Mouse (Mus musculus) ES-Bruce4 (cell line): ENCODE measurements at regions not wholly inside any gene's neighbourhood (a gene's known extent, or its start where the extent isn't known, plus 50 kb on each side); places are given as distances from the start of the nearest gene placed in this dataset.

Experiments
- H3K27ac ChIP-seq: 2 replicates; pipeline ENCODE4 v1.5.1; 2012; ENCODE audit warnings: low read length, inconsistent platforms; ENCODE audit not compliant: insufficient read depth
- H3K27me3 ChIP-seq: 2 replicates; pipeline ENCODE4 v1.6.1; 2012; ENCODE audit warnings: mild to moderate bottlenecking, low read length, inconsistent platforms; ENCODE audit not compliant: control insufficient read depth, poor library complexity, insufficient read depth, severe bottlenecking
- H3K36me3 ChIP-seq: 2 replicates; pipeline ENCODE4 v1.6.1; 2012; ENCODE audit warnings: inconsistent platforms, mild to moderate bottlenecking, low read length, moderate library complexity; ENCODE audit not compliant: control insufficient read depth, poor library complexity, insufficient read depth, severe bottlenecking
- H3K4me1 ChIP-seq: one replicate; pipeline ENCODE4 v1.8.1; 2011; ENCODE audit warnings: low read length; ENCODE audit not compliant: control insufficient read depth, insufficient read depth
- H3K4me3 ChIP-seq: 2 replicates; pipeline ENCODE4 v1.5.1; 2011; ENCODE audit warnings: low read depth, mild to moderate bottlenecking, low read length
- H3K9ac ChIP-seq: 2 replicates; pipeline ENCODE4 v1.6.1; 2012; ENCODE audit warnings: low read depth, mild to moderate bottlenecking, inconsistent platforms; ENCODE audit not compliant: poor library complexity, severe bottlenecking
- H3K9me3 ChIP-seq: replicated peaks from 2 replicates; pipeline ENCODE4 v1.6.1; 2012; ENCODE audit warnings: mild to moderate bottlenecking, low read length, inconsistent platforms; ENCODE audit not compliant: control insufficient read depth, poor library complexity, insufficient read depth, severe bottlenecking
- CTCF ChIP-seq: IDR thresholded peaks from one replicate; pipeline ENCODE4 v1.8.1; 2011; ENCODE audit warnings: low read depth, low read length
- EP300 ChIP-seq: IDR thresholded peaks from 2 replicates; pipeline ENCODE4 v1.6.1; 2011; ENCODE audit warnings: low read depth, low read length; ENCODE audit not compliant: insufficient read depth
- POLR2A ChIP-seq: IDR thresholded peaks from one replicate; pipeline ENCODE4 v1.8.1; 2011; ENCODE audit warnings: low read length; ENCODE audit not compliant: insufficient read depth

GRCm38 (mm10) chr4:35417866-35418265 is 191.9 kb upstream of the C9orf72 start:
- Histone ChIP-seq H3K27ac (no peak overlapping the region), H3K9me3 (no peaks in the 10 kb centered on the region), H3K27me3 (no peaks in the 10 kb centered on the region), H3K4me3 (no peak overlapping the region), H3K4me1 (no peaks in the 10 kb centered on the region), H3K9ac (no peak overlapping the region), H3K36me3 (no peaks in the 10 kb centered on the region)
- no peak for TF ChIP-seq POLR2A
- peak; percentile 22 for TF ChIP-seq CTCF
- TF ChIP-seq EP300: no peak

GRCm38 (mm10) chr4:35413488-35413887 is 187.5 kb upstream of the C9orf72 start:
- Histone ChIP-seq H3K9ac (no peak overlapping the region), H3K27ac (no peak overlapping the region), H3K4me3 (no peak overlapping the region), H3K4me1 (no peaks in the 10 kb centered on the region), H3K9me3 (no peaks in the 10 kb centered on the region), H3K36me3 (no peaks in the 10 kb centered on the region), H3K27me3 (no peaks in the 10 kb centered on the region)
- TF ChIP-seq POLR2A (no peak), CTCF (no peak)

- H3K9me3 ChIP-seq: no peaks in the 10 kb centered on the region
- no peak overlapping the region for H3K27ac ChIP-seq
- TF ChIP-seq POLR2A (no peak), EP300 (no peak), CTCF (no peak)
These were observed 179.5 kb upstream of the C9orf72 start for GRCm38 (mm10) chr4:35405301-35406006.

GRCm38 (mm10) chr4:35404068-35404467 is 178.1 kb upstream of the C9orf72 start:
- H3K9me3 ChIP-seq: no peaks in the 10 kb centered on the region
- TF ChIP-seq POLR2A: no peak
- TF ChIP-seq CTCF: no peak
- TF ChIP-seq EP300: no peak
- no peak overlapping the region for H3K9ac ChIP-seq
- H3K27ac ChIP-seq: no peak overlapping the region
- no peaks in the 10 kb centered on the region for H3K27me3 ChIP-seq
- H3K36me3 ChIP-seq: no peaks in the 10 kb centered on the region
- no peak overlapping the region for H3K4me3 ChIP-seq
- H3K4me1 ChIP-seq: no peaks in the 10 kb centered on the region

More at GRCm38 (mm10) chr4:35405301-35406006, 179.5 kb upstream of the C9orf72 start:
- H3K9ac ChIP-seq: no peak overlapping the region
- no peaks in the 10 kb centered on the region for H3K4me1 ChIP-seq
- no peaks in the 10 kb centered on the region for H3K36me3 ChIP-seq
- no peaks in the 10 kb centered on the region for H3K27me3 ChIP-seq
- H3K4me3 ChIP-seq: no peak overlapping the region

- Histone ChIP-seq H3K9me3 (no peaks in the 10 kb centered on the region), H3K36me3 (no peaks in the 10 kb centered on the region), H3K4me3 (no peak overlapping the region), H3K27ac (no peak overlapping the region), H3K27me3 (no peaks in the 10 kb centered on the region), H3K4me1 (no peaks in the 10 kb centered on the region), H3K9ac (no peak overlapping the region)
- TF ChIP-seq POLR2A: no peak
- no peak for TF ChIP-seq EP300
- TF ChIP-seq CTCF: no peak
These were observed 177.6 kb upstream of the C9orf72 start for GRCm38 (mm10) chr4:35403594-35403993.

GRCm38 (mm10) chr4:35402376-35403133 is 176.6 kb upstream of the C9orf72 start:
- H3K27ac ChIP-seq: no peak overlapping the region

More at GRCm38 (mm10) chr4:35402376-35403133, 176.6 kb upstream of the C9orf72 start:
- Histone ChIP-seq H3K27me3 (no peaks in the 10 kb centered on the region), H3K9me3 (no peaks in the 10 kb centered on the region), H3K36me3 (no peaks in the 10 kb centered on the region), H3K4me3 (no peak overlapping the region), H3K9ac (no peak overlapping the region), H3K4me1 (no peaks in the 10 kb centered on the region)
- no peak for TF ChIP-seq CTCF
